Comparison of ENCODE assay signal across 8 mouse cellular contexts in the genomic region with DNA sequence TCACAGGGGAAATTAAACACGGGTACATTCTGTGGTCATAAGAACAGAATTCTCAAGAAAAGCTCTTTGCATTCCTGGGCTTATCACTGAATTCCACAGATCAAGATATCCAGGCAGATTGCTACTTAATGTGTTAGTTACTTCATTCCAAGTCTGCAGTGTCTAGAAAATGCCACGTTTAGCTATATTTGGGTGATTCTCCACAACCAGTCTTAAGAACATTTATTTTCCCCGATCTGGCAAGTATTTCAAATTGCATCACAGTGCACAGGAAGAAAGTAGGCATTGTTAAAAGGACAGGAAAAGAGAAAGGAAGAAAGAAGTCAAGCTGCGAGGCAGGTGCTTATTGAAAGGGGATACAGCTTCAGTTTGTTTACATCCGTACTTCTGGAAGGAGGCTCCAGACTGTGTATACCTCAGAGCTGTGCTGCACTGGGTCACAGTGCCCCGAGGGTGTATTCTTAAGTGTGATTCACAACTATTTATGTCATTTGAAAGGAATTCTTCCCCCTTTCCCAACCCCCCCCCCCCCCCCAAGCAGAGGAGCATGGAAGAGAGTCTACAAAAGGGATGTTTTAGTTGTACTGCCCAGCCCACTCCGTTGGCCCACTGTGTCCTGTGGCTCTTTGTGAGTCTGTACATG.
DNase-seq lines count a peak whose midpoint lies in the region; ATAC-seq and TF ChIP-seq lines count a peak whose summit lies in the region.
"Had no signal": no experiment of that assay in that cellular context is flagged by ENCODE, and none has a peak within 500 bp of the region (broad histone marks: within the 10 kb centered on the region; RNA-seq: fewer than 3 reads in every experiment).

No protein-coding gene starts in this region.

- no peak for TF ChIP-seq CTCF in layer of hippocampus, adult 2 months (conservative IDR thresholded peaks at IDR 0.05)

- peak; percentile 62; the same call in 1 of the 2 replicates for ATAC-seq in forebrain, embryonic 12.5 days (ENCODE audit: low FRiP score)

- H3K9me3 ChIP-seq in forebrain, embryonic 12.5 days, result no peaks in the 10 kb centered on the region

- no peak overlapping the region for H3K9ac ChIP-seq in forebrain, embryonic 12.5 days

- peaks cover 10% of the 10 kb centered on the region for H3K4me1 ChIP-seq in forebrain, embryonic 12.5 days

- H3K27me3 ChIP-seq in forebrain, embryonic 12.5 days, result no peaks in the 10 kb centered on the region

- WGBS in forebrain, embryonic 12.5 days, result 25% methylated on average over 7 of the region's 7 CpGs

- H3K27ac ChIP-seq in layer of hippocampus, adult 2 months, result peak overlapping the region; percentile 58; the same call in 1 of the 2 replicates
- peak overlapping the region; percentile 50; the same call in 1 of the 2 replicates for H3K27ac ChIP-seq in forebrain, embryonic 12.5 days

- no peaks in the 10 kb centered on the region for H3K36me3 ChIP-seq in forebrain, embryonic 12.5 days (replicated peaks)

- H3K4me3 ChIP-seq in layer of hippocampus, adult 2 months, result no peak overlapping the region
- H3K4me3 ChIP-seq in forebrain, embryonic 12.5 days (replicated peaks), result no peak overlapping the region

- peak in 1 of 2 experiments; percentile 49 for DNase-seq in layer of hippocampus, adult 2 months (ENCODE audit: low spot score in 2 of 2)
- no peak for DNase-seq in layer of hippocampus, adult 18-20 months (ENCODE audit: low spot score in 2 of 2)
- DNase-seq in embryo, embryonic 10.5 days (ENCODE audit: low spot score), result peak; percentile 57
- peak; percentile 28 for DNase-seq in neural tube, embryonic 10.5 days (ENCODE audit: extremely low spot score, low spot score)
- no peak for DNase-seq in spleen, postnatal 10 days (ENCODE audit: low spot score in 2 of 2)
- DNase-seq in urinary bladder, postnatal 36 days (ENCODE audit: low spot score in 2 of 2), result no peak
- DNase-seq: kidney, adult 2 months had no signal

- no peak overlapping the region for H3K4me2 ChIP-seq in forebrain, embryonic 12.5 days

Comparison
In these comparisons a context has a peak if more than half of its experiments do, and no peak if none do; other contexts are left out.
1. DNase-seq: peak in embryo, embryonic 10.5 days (single experiment) and neural tube, embryonic 10.5 days (single experiment); none in layer of hippocampus, adult 18-20 months (0 of 2), spleen, postnatal 10 days (0 of 2) and urinary bladder, postnatal 36 days (0 of 2).